Mouse (Mus musculus): ENCODE results near the gene Padi6.

GRCm38 (mm10) chr4:140716994-140717393 lies 25.4 kb downstream of the Padi6 start:
- no peak for TF ChIP-seq EP300 (IDR thresholded peaks at IDR 0.05; ENCODE audit: insufficient read depth, low read depth, low read length)
- no peak for TF ChIP-seq CTCF (IDR thresholded peaks at IDR 0.05)

All from heart, adult 2 months (tissue).